Mouse (Mus musculus) cerebellum, adult 11 months (tissue): ENCODE data around the gene Cachd1.

ENCODE experiments used
- DNase-seq: peaks from one replicate; pipeline ENCODE4 v3.0.0; 2022

The Cachd1 gene

DNA sequence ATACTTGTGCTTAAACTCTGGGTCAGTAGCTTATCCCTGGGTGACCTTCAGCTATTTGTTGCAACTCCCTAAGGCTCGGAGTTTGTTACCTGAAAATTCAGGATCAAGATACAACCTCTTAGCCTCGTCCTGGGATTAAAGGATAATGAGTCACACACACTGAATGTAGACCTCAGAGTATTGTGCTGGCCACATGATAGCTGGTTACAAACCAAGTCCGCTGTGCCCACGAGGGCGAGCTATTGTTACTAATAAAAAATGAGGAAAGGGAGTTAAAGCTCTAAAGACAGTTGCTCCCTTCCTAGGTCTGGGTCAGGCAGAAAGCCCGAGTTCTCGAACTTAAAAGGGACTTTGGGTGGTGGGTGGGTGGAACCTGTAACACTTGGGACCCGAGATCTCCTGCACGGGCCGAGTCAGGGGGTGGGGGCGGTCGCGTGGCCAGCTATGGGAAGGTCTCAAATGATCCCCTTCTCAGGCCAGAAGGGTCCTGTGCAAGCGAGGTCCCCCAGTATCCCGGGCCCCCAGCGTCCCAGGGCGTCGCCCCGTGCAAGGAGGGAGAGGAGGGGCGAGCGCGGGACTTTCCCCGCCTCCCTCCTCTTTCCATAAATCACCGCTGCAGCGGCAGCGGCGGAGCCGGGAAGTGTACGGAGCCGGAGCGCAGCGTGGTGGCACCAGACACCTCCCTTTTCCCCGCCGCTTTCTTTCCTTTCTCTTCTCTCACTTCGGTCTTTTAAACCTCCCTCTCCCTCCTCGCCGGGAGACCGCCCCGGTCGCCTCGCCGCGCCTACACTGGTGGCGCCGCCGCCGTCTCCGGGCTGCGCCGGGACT lies at the start of gene Cachd1:
TSS of gene Cachd1 (plus strand) at position 633 of the 828 bp plus-strand sequence.
- peak; percentile 3 for DNase-seq

DNA sequence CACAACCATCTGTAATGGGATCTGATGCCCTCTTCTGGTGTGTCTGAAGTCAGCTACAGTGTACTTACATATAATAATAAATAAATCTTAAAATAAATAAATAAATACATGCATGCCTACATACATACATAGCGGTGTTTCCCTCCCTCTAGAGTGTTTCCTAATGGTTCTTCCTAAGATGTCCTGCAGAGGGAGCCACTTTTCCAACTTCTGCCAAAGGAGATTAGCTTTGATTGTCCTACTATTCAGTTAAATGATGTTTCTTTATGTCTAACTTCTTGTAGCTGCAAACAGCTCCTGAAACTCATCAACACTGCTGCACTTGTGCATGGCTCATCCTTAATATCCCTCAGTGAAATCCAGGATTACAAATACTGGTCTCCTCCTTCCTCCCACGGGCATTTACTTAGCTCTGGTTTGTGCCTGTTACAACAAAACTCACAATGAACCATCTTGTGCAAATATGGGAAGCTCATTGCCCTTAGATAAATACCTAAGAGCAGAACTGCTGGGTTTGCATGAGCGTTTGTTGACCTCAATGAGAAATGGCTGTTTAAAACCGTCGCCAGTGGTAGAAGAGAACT lies 47.5 kb upstream of the Cachd1 start:
- no peak for DNase-seq

DNA sequence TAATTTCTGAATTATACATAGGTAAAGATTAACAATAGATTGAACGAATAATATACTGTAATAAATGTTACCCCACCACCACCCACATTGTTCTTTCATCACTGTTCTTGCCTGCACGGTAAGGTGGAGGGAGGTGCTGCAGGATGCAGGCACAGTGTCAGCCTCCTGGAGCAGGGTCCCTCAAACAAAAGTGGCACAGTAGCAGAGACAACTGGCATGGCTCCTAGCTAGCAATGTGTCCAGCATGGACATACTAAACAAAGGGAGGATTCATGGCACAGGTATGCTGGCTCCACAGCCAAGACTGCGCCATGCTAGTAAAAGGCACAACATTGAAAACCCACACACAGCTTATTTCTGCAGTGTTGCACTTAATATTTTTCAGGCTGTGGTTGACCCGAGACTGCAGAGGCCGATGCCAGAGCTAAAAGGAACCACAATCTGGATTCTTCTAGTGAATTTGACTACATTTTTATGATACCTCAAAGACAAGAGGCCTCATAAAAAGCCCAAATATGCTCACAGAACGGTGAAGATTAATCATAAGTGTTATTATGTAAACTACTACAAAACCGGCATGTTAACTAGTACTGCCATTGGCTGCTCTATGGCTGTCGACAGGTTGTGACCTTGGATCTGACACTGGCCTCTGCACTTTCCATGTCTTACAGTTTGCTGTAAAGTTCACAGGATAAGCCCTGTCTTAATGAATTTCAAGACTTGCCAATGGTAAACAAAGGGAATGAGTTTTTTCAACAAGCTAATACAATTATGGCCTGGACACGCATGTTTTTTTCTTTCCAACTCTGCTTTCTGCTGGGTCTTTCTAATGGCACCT lies 41.2 kb upstream of the Cachd1 start:
- no peak for DNase-seq

DNA sequence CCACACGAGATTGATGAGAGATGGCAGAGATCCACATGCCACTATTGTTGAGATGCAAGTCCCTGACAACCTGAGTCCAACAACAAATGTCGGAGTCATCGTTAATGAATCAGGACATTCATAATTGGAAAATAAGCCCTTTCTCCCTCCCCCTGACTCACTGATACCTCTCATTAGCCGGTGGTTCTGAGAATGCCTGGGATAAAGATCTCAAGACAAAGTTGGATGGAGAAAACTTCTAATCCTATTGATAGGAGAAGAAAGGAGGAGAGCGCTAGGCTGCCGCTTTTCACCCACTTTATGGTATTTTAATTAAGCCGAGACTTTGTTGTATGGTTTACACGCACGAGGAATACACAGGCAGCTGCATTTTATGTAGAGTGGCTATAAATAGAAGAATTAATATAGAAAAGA lies 40.5 kb upstream of the Cachd1 start:
- DNase-seq: no peak

DNA sequence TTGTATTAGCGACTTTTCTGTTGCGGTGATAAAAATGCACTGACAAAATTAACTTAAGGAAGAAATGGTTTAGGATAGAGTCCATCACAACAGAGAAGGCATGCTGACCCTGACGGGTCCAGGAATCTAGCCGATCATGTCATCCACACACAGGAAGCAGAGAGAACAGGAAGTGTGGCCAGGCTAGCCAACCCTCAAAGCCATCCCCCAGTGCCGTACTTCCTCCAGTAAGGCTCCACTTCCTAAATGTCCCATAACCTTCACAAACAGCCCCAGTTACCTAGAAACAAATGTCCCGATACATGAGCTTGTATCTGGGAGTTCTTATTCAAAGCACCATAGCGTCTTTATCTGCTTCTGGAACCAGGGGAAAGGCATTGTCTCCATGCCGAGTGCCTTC lies 32.9 kb upstream of the Cachd1 start:
- no peak for DNase-seq

DNA sequence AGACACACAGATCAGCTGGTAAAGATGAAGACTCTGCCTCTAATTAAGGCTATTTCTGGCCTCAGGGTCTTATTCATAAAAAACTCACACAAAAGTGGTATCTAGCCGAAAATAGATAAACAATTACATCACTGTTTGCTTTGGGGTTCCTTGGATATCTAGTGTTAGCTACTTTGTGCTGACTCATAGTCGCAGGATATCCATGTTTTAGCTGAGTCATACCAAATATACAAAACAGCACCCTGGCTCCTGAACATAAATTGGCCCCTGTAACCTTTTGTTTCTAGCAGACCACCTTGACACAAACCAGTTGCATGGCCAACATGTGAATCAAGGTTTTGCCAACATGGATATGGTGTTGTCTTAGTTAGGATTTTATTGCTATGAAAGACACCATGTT lies 24.2 kb upstream of the Cachd1 start:
- DNase-seq: no peak

DNA sequence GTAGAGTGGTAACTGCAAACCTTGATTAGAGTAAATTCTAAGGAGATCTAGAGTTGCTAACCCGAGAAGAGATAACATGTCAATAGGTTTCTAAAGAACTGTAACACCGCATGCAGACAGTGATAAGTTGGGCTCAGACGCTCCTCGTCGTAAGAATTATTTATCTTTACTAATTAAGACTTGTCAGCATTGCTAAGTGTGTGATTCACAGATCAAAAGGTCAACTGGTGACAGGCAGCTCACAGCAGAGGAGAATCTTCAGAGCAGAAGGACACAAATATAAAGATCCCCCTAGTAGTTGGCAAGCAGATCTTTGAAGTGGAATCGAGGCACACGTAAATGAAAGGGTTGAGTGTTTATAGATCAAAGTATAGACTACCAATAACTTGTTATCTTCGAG lies 20.8 kb upstream of the Cachd1 start:
- no peak for DNase-seq

DNA sequence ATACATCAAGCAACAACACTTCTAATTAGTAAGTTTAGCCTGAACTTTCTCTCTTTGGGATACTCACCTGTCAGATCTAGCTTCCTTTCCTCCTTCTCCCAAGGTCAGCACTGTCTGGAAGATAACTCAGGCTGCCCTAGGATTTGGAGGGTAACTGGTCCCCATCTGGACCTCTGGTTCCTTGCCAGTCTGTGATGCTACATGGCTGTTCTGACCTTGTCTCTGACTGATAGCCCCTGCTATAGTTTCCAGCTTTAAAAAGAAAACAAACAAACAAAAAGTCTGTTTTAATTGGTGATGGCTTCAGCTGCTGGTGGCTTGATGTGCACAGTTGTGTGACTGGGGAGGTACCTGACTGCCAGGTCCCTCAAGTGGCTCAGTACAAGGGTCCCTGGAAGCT lies 20.0 kb upstream of the Cachd1 start:
- no peak for DNase-seq

DNA sequence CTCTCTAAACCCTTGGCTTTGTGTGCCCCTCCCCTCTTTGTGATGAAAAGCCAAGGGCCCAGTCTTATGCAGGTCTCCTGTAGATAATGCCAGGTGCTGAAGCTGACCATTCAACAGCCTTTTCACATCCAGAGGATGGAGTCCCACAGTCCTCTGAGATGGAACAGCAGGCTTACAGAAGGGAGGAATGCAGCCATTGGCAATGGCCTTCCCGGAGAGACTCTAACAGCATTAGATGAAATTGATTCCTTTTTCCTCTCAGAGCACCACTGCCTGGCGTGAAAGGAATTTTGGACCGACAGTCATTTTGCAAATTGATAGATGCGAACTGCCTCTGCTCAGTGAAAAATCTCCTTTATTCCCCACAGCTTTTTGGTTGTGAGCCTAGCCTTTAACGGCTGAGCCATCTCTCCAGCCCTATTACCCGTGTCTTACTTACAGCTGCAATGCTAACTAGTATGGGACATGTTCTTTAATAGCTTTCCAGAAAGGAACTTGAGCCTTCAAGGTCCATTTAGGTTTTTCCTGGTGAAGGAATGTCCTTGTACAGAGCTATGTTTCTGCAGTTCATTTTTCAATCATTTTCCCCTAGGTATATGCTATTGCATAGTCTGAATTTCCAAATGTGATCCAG lies 18.1 kb upstream of the Cachd1 start:
- no peak for DNase-seq

DNA sequence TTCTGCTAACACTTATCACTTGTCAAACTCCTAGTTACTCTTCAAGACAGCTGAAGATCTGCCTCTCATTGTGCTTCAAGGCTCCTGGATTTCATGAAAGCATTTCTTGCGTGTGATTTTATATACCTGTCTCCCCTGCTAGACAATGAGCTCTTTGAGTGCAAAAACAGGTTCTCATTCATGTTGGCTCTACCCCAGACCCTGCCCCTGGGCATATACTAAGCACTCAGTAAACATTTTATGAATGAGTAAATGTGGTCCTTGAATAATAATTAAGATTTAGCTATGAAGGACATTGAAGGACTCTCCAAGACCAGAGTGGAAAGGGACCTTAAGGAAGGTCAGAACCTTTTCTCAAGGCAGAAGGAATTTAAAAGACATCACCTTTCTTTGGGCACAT lies 16.9 kb upstream of the Cachd1 start:
- DNase-seq: no peak

DNA sequence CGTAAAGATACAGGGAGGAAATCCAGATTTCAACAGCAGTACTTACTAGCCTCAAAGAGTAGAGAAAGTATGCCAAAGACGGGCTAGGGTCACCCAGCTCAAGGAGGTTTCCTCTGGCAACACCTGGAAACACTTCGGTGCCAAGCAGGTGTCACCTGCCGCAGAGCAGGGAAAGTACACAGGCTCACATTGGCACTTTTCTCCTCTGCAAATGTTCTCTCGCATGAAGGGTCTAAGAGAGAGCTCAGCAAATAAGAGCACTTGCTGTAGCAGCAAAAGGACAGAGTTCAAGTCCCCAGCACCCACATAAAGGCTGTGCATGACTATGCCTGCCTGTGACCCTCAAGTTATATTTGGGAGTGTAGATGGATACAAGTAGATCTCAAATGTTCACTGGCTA lies 16.1 kb upstream of the Cachd1 start:
- DNase-seq: no peak

DNA sequence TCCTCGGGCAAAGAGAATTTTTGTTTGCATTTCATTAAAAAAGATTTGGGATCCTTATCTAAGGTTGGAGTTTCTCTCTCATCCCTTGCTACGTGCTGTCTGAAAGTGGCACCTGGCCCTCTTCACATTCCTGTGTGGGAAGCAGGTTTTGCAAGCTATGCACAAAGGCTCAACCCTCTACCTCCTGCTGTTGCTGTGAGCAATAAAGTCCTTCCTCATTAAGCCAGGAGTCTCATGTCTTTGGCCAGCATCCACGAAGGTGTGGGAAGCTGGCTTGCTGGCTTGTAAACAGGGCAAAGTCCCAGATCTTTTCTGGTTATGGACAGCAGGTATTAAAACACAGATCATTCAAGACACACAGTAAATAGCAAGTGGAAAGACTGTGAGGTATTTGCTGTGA lies 7.9 kb upstream of the Cachd1 start:
- no peak for DNase-seq

DNA sequence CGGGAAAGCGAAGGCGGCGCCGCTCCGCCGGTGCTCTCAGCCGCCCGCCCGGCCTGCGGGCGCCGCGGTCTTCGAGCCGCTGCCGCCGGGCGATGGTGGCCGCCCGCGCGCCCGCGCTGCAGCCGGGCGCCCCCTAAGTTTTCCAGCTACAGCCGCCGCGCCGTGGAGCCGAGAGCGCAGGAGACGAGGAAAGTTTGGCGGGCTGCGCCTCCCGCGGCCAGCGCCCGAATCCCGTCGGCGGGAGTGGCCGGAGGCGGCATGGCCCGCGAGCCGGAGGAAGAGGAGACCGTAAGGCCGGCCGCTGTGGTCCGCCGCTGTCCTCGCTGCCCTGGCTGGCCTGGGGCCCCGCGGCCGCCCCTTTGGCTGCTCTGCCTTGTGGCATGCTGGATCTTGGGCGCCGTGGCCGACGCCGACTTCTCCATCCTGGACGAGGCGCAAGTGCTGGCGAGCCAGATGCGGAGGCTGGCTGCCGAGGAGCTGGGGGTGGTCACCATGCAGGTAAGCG lies 448 bp downstream of the Cachd1 start:
- DNase-seq: peak; percentile 1

DNA sequence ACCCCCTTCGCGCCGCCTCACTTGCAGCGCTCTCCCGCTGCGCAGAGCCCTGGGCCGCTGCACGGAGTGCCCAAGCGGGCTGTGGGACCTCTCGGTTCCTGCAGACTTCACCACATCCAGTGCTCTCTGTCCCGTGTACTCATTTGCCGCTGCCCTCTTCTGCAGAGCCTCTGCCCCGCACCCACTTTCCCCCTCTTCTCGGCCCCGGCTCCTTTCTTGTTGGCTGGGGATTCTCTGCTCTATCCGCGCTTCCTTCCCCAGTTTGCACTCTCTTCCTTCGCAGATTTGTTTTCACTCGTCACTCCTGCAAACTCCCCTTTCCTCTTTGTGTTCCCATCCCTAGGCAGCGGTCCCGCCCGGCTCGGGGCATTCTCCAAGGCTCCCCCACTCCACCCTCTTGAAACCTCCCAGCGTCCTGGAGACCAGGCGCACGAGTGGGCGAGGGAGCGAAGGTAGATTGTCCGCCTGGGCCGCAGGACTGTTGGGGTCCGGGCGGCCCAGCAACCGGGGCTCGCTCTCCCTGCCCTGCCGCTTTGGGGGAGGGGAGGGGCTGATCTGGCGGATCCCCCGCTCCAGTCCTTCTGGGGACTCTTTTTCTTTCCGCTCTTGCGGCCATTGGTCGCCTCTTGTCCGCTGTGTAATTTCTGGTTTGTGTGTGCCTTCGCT lies 1.0 kb downstream of the Cachd1 start:
- no peak for DNase-seq

DNA sequence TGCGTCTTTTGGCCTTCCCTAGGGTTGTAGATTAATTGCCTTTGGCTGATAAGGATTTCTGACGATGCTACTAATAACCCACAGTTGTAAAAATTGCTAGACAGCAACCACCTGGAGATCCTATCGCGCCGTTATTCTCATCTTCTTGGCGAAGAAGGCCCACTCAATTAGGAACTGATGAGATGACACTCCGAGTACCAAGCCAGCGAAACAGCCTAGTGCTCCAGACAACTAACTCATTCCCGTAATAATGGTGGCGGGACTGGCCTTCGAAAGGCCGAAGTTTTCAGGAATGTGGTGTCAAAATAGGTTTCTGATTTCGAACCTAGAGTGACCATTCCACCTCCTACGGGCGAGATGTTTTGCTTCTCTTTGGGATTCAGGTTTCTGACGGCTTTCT lies 1.6 kb downstream of the Cachd1 start:
- DNase-seq: no peak

DNA sequence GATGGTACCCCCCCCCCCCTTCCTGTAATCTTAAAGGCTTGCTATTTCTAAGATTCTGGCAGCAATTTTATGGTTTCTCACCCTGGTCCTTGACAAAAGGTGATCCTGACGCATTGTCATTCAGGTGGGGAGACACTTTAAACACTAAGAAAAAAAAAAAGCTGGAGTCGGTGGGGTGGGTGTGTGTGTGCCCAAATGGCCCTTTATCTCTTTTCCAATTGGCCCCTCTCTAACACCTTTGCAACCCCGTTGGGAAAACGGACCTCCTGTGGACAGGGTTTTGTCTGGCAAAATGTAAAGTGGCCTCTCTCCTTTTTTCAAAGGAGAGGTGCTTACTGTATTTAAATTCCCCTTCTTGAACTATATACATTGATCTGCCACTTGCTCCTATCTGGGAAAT lies 2.5 kb downstream of the Cachd1 start:
- no peak for DNase-seq

DNA sequence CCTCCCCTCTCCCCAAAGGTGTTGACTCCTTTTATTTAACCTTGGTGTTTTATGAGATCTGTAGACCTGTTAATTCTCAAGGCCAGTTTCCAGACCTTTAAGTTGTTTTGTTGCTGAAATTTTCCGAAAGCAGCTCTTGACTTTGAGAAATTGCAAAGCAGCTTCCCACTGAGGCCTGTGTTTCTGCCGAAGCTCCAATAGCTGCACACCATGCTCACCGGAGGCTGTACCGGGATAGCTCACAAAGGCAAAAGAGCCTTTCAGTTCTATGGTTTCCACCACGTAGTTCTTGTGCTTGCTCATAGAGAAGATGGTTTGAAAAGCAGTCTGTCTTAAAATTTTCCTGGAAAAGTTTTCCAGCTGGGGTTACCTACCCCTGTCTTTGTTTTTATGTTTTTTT lies 3.2 kb downstream of the Cachd1 start:
- no peak for DNase-seq

DNA sequence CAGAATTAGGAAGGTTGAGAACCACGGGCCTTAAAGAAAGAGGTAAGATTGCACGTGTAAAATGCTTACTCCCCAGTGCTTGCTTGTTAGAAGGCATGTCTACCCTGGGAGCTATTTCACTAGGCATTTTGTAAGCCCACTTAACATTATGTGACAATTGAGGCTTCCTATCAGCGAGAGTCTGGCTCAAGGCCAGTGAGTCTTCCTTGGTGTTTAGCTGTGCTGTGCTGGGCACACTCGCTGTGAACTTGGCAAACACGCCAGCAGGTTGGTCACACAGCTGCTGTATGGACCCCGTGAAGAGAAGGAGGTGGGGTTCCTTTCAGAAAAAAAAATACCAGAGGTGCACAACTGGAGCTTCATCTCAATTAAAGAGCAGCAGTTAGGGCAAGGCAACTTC lies 4.4 kb downstream of the Cachd1 start:
- DNase-seq: no peak

DNA sequence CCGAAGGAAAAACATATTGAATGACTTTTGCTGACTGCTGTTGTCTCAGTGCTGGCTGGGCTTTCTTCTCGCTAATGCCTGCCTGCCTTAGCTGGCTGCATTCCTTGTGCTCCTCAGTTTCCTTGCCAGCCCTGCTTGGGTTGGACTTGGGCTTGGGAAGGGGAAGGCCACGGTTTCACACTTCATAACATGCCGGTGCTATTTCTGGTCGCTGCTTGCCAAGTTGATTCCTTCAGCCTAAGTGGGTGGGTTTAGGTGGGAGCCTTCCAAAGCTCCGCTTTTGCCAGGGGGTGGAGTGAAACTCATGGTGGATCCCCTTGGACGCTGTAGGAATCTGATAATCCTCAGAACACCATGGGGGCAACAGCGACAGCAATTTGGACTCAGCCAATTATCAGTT lies 5.9 kb downstream of the Cachd1 start:
- DNase-seq: no peak

DNA sequence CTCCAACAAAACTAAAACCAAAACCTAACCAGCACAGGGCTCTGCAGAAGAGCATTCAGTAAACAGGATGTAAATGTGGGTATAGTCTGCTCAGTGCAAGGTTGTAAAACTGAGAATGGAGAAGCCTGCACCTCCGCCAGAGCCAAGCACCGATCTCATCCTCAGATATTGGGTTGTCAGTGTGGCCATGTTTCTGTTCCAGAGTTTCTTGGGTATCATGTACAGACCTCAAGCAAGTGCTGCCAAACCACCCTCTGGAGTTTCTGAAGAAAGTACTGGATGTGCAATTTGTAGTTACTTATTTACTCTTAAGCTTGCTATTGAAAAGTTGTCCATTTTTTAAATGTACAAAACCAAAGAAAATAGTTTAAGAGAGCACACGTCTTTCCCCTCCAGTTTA lies 6.4 kb downstream of the Cachd1 start:
- DNase-seq: no peak

DNA sequence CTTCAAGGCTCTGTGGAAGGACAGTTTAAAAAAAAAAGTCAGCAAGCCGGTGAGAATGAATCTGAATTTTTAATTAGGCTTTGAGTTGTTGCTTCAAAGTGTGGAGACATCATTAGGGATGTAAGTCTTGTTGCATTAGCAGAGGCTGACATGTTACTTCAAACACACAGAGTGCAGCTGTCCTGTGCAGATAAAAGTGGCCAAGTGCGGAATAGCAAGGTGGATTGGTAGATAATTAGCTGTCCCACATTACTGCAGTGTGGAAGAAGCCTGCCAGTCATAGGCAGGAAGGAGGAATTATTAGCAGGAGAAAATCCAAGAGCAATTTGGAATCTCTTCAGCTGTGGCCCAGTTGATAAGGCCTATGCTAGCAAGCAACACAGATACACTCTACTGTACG lies 10.7 kb downstream of the Cachd1 start:
- no peak for DNase-seq

DNA sequence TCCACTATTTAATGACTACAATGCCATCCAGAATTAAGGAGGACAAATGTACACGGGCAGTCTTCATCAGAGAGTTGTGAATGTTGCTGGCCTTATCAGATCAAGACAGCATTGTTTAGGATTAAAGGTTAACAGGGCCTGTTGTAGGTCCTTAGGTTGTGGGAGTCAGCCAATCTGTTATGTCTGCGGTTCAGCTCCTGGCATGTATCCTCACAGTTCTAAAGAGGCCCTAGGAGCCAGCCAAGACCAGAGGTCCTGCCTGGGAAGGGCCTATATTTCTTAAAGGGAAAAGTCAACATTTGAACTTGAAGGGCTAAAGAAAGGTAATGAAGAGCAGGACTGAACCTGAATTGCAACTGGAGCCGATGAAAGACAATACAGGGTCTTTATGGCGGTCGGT lies 13.7 kb downstream of the Cachd1 start:
- DNase-seq: no peak

DNA sequence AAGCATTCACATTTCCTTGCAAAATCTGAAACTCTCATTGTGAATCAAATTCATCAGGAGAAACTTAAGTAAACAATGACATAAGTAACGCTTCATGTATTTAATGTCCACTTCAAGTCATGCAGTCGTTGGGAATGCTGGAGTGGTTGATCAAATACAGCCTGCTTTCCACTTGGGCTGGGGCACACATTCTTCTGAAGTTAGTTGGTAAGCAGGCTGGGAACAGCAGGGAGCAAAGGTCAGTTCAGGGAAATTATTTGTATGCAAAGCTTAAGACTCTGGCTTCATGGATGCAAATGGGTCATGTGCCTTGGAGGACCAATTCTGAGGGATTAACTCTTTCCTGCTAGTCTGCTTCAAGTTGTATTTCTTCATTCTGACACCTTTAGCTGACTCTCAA lies 16.7 kb downstream of the Cachd1 start:
- no peak for DNase-seq
